Mouse (Mus musculus) forebrain, postnatal 0 days (tissue): ENCODE data around the gene Mrps7. TPM values are rescaled to one million over a fixed set of nuclear protein-coding genes. Genes with fewer than 3 reads are reported as not detected.

ENCODE experiments used
- ATAC-seq: fragments of 200-750 bp; cut with Nextera tagmentation; 2 replicates; pipeline ENCODE4 v1.8.0; 2017; ENCODE audit warnings: mild to moderate bottlenecking, moderate library complexity
- DNase-seq: peaks from one replicate; pipeline ENCODE4 v3.0.0-alpha.2; 2015
- H3K27ac ChIP-seq: fragments of 300-500 bp; sonication (generic); 2 replicates; pipeline ENCODE4 v1.5.1; 2014; ENCODE audit warnings: low read depth, mild to moderate bottlenecking, antibody characterized with exemption, low read length, moderate library complexity, mixed read lengths
- H3K27me3 ChIP-seq: fragments of 300-500 bp; sonication (generic); 2 replicates; pipeline ENCODE4 v1.6.1; 2014; ENCODE audit warnings: mild to moderate bottlenecking, low read length, mixed read lengths; ENCODE audit not compliant: insufficient read depth
- H3K36me3 ChIP-seq: fragments of 300-500 bp; sonication (generic); 2 replicates; pipeline ENCODE4 v1.6.1; 2014; ENCODE audit warnings: mild to moderate bottlenecking, moderate library complexity; ENCODE audit not compliant: insufficient read depth
- H3K4me1 ChIP-seq: fragments of 300-500 bp; sonication (generic); 2 replicates; pipeline ENCODE4 v1.6.1; 2014; ENCODE audit warnings: antibody characterized with exemption; ENCODE audit not compliant: insufficient read depth
- H3K4me2 ChIP-seq: fragments of 300-500 bp; sonication (generic); 2 replicates; pipeline ENCODE4 v1.6.1; 2014; ENCODE audit warnings: low read depth, mild to moderate bottlenecking, moderate library complexity
- H3K4me3 ChIP-seq: fragments of 300-500 bp; sonication (generic); 2 replicates; pipeline ENCODE4 v1.5.1; 2014; ENCODE audit warnings: low read depth, low read length, mixed read lengths
- H3K9ac ChIP-seq: fragments of 300-500 bp; sonication (generic); 2 replicates; pipeline ENCODE4 v1.6.1; 2014; ENCODE audit warnings: mild to moderate bottlenecking
- H3K9me3 ChIP-seq: fragments of 300-500 bp; sonication (generic); 2 replicates; pipeline ENCODE4 v1.6.1; 2016; ENCODE audit warnings: low read length
- CTCF ChIP-seq: sonication (generic); IDR thresholded peaks from 2 replicates; pipeline ENCODE4 v1.5.1; 2016; ENCODE audit warnings: antibody characterized with exemption, control low read depth, low read depth
- WGBS: fragments of 180-500 bp; shearing (Covaris S2); extraction: QIAGEN DNeasy Blood & Tissue Kit; methylation state at CpG from one replicate; pipeline ENCODE4 v1.1.7; 2014; 5-methylcytosine and 5-hydroxymethylcytosine counted together
- polyA plus RNA-seq: library from polyadenylated mRNA; unstranded; fragments of >200 nt; fragmentation: Nextera tagmentation; extraction: Ambion mirVana; gene quantifications from 2 replicates; pipeline ENCODE4 v1.2.1, GENCODE M21; 2015
- total RNA-seq: library from RNA; depleted of rRNA; stranded (reverse); fragments of >200 nt; gene quantifications from 2 replicates; pipeline ENCODE4 v1.2.3, GENCODE M21; 2014

Mrps7 gene
- total and polyA plus RNA-seq, 2 experiments from 2014 or later: 34.6 to 78.1 TPM

- H3K9ac ChIP-seq: no peak overlapping the region
- DNase-seq (no peak), ATAC-seq (no peak)
- H3K36me3 ChIP-seq: no peaks in the 10 kb centered on the region
- WGBS: 91% methylated on average over 13 of the region's 13 CpGs
- H3K4me1 ChIP-seq: peaks cover 5% of the 10 kb centered on the region; the same call in 1 of the 2 replicates
- no peak overlapping the region for H3K27ac ChIP-seq
- H3K4me2 ChIP-seq: no peak overlapping the region
- H3K27me3 ChIP-seq: no peaks in the 10 kb centered on the region
- TF ChIP-seq CTCF: no peak
- H3K9me3 ChIP-seq: no peaks in the 10 kb centered on the region
- H3K4me3 ChIP-seq: no peak overlapping the region
Observed at GRCm38 (mm10) chr11:115629734-115630531, 26.2 kb downstream of the Mrps7 start.

GRCm38 (mm10) chr11:115630532-115631504, 27.1 kb downstream of the Mrps7 start:
- H3K27me3 ChIP-seq: no peaks in the 10 kb centered on the region
- no peak overlapping the region for H3K9ac ChIP-seq
- H3K36me3 ChIP-seq: no peaks in the 10 kb centered on the region
- 47% methylated on average over 16 of the region's 16 CpGs for WGBS
- DNase-seq (no peak), ATAC-seq (no peak)
- no peak overlapping the region for H3K27ac ChIP-seq
- TF ChIP-seq CTCF: no peak
- H3K4me3 ChIP-seq: no peak overlapping the region
- H3K4me2 ChIP-seq: no peak overlapping the region
- H3K4me1 ChIP-seq: peaks cover 5% of the 10 kb centered on the region; the same call in 1 of the 2 replicates
- H3K9me3 ChIP-seq: no peaks in the 10 kb centered on the region

GRCm38 (mm10) chr11:115631505-115631890, 27.8 kb downstream of the Mrps7 start:
- H3K27me3 ChIP-seq: no peaks in the 10 kb centered on the region
- peaks cover 5% of the 10 kb centered on the region; the same call in 1 of the 2 replicates for H3K4me1 ChIP-seq
- no peak overlapping the region for H3K4me3 ChIP-seq
- no peak overlapping the region for H3K9ac ChIP-seq
- H3K4me2 ChIP-seq: no peak overlapping the region
- no peak for DNase-seq
- no peak overlapping the region for H3K27ac ChIP-seq
- no peaks in the 10 kb centered on the region for H3K36me3 ChIP-seq
- peak; percentile 65 for TF ChIP-seq CTCF
- 21% methylated on average over 3 of the region's 3 CpGs for WGBS
- ATAC-seq: no peak
- H3K9me3 ChIP-seq: no peaks in the 10 kb centered on the region

GRCm38 (mm10) chr11:115632247-115632646, 28.5 kb downstream of the Mrps7 start:
- Histone ChIP-seq H3K27me3 (no peaks in the 10 kb centered on the region), H3K9ac (no peak overlapping the region), H3K27ac (no peak overlapping the region), H3K4me2 (no peak overlapping the region), H3K4me3 (no peak overlapping the region), H3K9me3 (no peaks in the 10 kb centered on the region), H3K36me3 (no peaks in the 10 kb centered on the region), H3K4me1 (no peaks in the 10 kb centered on the region)
- ATAC-seq: no peak
- DNase-seq: no peak
- TF ChIP-seq CTCF: no peak
- 78% methylated on average over 7 of the region's 7 CpGs for WGBS

- Histone ChIP-seq H3K4me2 (no peak overlapping the region), H3K27ac (no peak overlapping the region), H3K36me3 (no peaks in the 10 kb centered on the region), H3K4me3 (no peak overlapping the region), H3K9ac (no peak overlapping the region), H3K9me3 (no peaks in the 10 kb centered on the region), H3K4me1 (no peaks in the 10 kb centered on the region), H3K27me3 (no peaks in the 10 kb centered on the region)
- no peak for TF ChIP-seq CTCF
- no peak for DNase-seq
- no peak for ATAC-seq
- whole genome bisulfite sequencing: 89% methylated on average over 10 of the region's 10 CpGs
Observed at GRCm38 (mm10) chr11:115632862-115633261, 29.1 kb downstream of the Mrps7 start.

- Histone ChIP-seq H3K4me3 (no peak overlapping the region), H3K27me3 (no peaks in the 10 kb centered on the region), H3K4me2 (no peak overlapping the region), H3K9ac (no peak overlapping the region), H3K36me3 (no peaks in the 10 kb centered on the region), H3K9me3 (no peaks in the 10 kb centered on the region), H3K27ac (no peak overlapping the region), H3K4me1 (no peaks in the 10 kb centered on the region)
- no peak for TF ChIP-seq CTCF
- ATAC-seq (no peak), DNase-seq (no peak)
- 89% methylated on average over 4 of the region's 4 CpGs for WGBS
Observed at GRCm38 (mm10) chr11:115634109-115634508, 30.4 kb downstream of the Mrps7 start.

GRCm38 (mm10) chr11:115635041-115635440, 31.3 kb downstream of the Mrps7 start:
- Histone ChIP-seq H3K36me3 (no peaks in the 10 kb centered on the region), H3K4me3 (no peak overlapping the region), H3K9ac (no peak overlapping the region), H3K4me1 (no peaks in the 10 kb centered on the region), H3K4me2 (no peak overlapping the region), H3K9me3 (no peaks in the 10 kb centered on the region), H3K27me3 (no peaks in the 10 kb centered on the region), H3K27ac (no peak overlapping the region)
- WGBS: 84% methylated on average over 8 of the region's 8 CpGs
- no peak for TF ChIP-seq CTCF
- DNase-seq: no peak
- ATAC-seq: no peak
